Mouse (Mus musculus): ENCODE results near the gene Abhd16b. TPM values are rescaled to one million over a fixed set of nuclear protein-coding genes. Genes with fewer than 3 reads are reported as not detected.
A peak's percentile ranks its signal among the peaks of the same experiment; 100 is the strongest.

Gene Abhd16b
- polyA plus RNA-seq, 1 experiment from 2014 or later, result 0.27 TPM

- no peak overlapping the region for H3K4me3 ChIP-seq (ENCODE audit: low read depth, low read length)
- no peak overlapping the region for H3K9ac ChIP-seq (replicated peaks; ENCODE audit: low read depth, low read length)
- no peak for ATAC-seq (ENCODE audit: insufficient number of reproducible peaks, insufficient read depth, low FRiP score, low read depth)
- H3K9me3 ChIP-seq (ENCODE audit: control insufficient read depth, low read depth, low read length), result no peaks in the 10 kb centered on the region
- no peak overlapping the region for H3K4me2 ChIP-seq (replicated peaks; ENCODE audit: low read depth, low read length)
- no peaks in the 10 kb centered on the region for H3K27me3 ChIP-seq (ENCODE audit: control insufficient read depth, insufficient read depth, low read length)
- no peak overlapping the region for H3K27ac ChIP-seq (ENCODE audit: low read length)
- 88% methylated on average over 2 of the region's 2 CpGs for WGBS
- H3K36me3 ChIP-seq (ENCODE audit: control insufficient read depth, insufficient read depth, low read length), result no peaks in the 10 kb centered on the region; the same call in 1 of the 2 replicates
- H3K4me1 ChIP-seq (ENCODE audit: control insufficient read depth, insufficient read depth, low read length), result peaks cover 5% of the 10 kb centered on the region; the same call in 1 of the 2 replicates
Measured at GRCm38 (mm10) chr2:181536410-181536809, 43.4 kb downstream of the Abhd16b start.

GRCm38 (mm10) chr2:181537444-181538047 lies 44.5 kb downstream of the Abhd16b start:
- 69% methylated on average over 2 of the region's 2 CpGs for WGBS
- H3K4me2 ChIP-seq (replicated peaks; ENCODE audit: low read depth, low read length), result no peak overlapping the region
- no peaks in the 10 kb centered on the region for H3K9me3 ChIP-seq (ENCODE audit: control insufficient read depth, low read depth, low read length)
- H3K27ac ChIP-seq (ENCODE audit: low read length), result peak overlapping the region; percentile 11; the same call in 1 of the 2 replicates
- H3K36me3 ChIP-seq (ENCODE audit: control insufficient read depth, insufficient read depth, low read length), result peaks cover 4% of the 10 kb centered on the region; the same call in 1 of the 2 replicates
- H3K9ac ChIP-seq (replicated peaks; ENCODE audit: low read depth, low read length), result no peak overlapping the region
- peaks cover 5% of the 10 kb centered on the region; the same call in 1 of the 2 replicates for H3K4me1 ChIP-seq (ENCODE audit: control insufficient read depth, insufficient read depth, low read length)
- H3K4me3 ChIP-seq (ENCODE audit: low read depth, low read length), result no peak overlapping the region
- H3K27me3 ChIP-seq (ENCODE audit: control insufficient read depth, insufficient read depth, low read length), result no peaks in the 10 kb centered on the region
- ATAC-seq (ENCODE audit: insufficient number of reproducible peaks, insufficient read depth, low FRiP score, low read depth), result peak; percentile 42; the same call in 1 of the 2 replicates

- peaks cover 11% of the 10 kb centered on the region for H3K36me3 ChIP-seq (ENCODE audit: control insufficient read depth, insufficient read depth, low read length)
- no peaks in the 10 kb centered on the region for H3K27me3 ChIP-seq (ENCODE audit: control insufficient read depth, insufficient read depth, low read length)
- 88% methylated on average over 6 of the region's 6 CpGs for WGBS
- H3K4me3 ChIP-seq (ENCODE audit: low read depth, low read length), result no peak overlapping the region
- no peaks in the 10 kb centered on the region for H3K9me3 ChIP-seq (ENCODE audit: control insufficient read depth, low read depth, low read length)
- H3K4me2 ChIP-seq (replicated peaks; ENCODE audit: low read depth, low read length), result no peak overlapping the region
- H3K9ac ChIP-seq (replicated peaks; ENCODE audit: low read depth, low read length), result no peak overlapping the region
- no peak overlapping the region for H3K27ac ChIP-seq (ENCODE audit: low read length)
- H3K4me1 ChIP-seq (ENCODE audit: control insufficient read depth, insufficient read depth, low read length), result peaks cover 5% of the 10 kb centered on the region; the same call in 1 of the 2 replicates
- ATAC-seq (ENCODE audit: insufficient number of reproducible peaks, insufficient read depth, low FRiP score, low read depth), result no peak
Measured at GRCm38 (mm10) chr2:181541761-181542380, 48.9 kb downstream of the Abhd16b start.

Other genes starting within 250 kb of the Abhd16b start
- gene Gmeb2, start 205.2 kb upstream of the Abhd16b start, polyA plus RNA-seq (2014; fragmentation: Nextera tagmentation; extraction: Ambion mirVana), result 14.6 and 15.4 TPM in 2 replicates
- 51.9 and 54.8 TPM in 2 replicates for gene Stmn3, start 178.7 kb upstream of the Abhd16b start, polyA plus RNA-seq (2014; fragmentation: Nextera tagmentation; extraction: Ambion mirVana)
- 48.3 and 57.3 TPM in 2 replicates for gene Rtel1, start 173.5 kb upstream of the Abhd16b start, polyA plus RNA-seq (2014; fragmentation: Nextera tagmentation; extraction: Ambion mirVana)
- 32.1 and 37.3 TPM in 2 replicates for gene Zgpat, start 128.3 kb upstream of the Abhd16b start, polyA plus RNA-seq (2014; fragmentation: Nextera tagmentation; extraction: Ambion mirVana)
- 44.2 and 51.4 TPM in 2 replicates for gene Arfrp1, start 127.8 kb upstream of the Abhd16b start, polyA plus RNA-seq (2014; fragmentation: Nextera tagmentation; extraction: Ambion mirVana)
- 18.3 and 20.8 TPM in 2 replicates for gene Lime1, start 113.1 kb upstream of the Abhd16b start, polyA plus RNA-seq (2014; fragmentation: Nextera tagmentation; extraction: Ambion mirVana)
- gene Zbtb46, start 33.8 kb upstream of the Abhd16b start, polyA plus RNA-seq (2014; fragmentation: Nextera tagmentation; extraction: Ambion mirVana), result 9.1 and 9.5 TPM in 2 replicates
- 175 and 178 TPM in 2 replicates for gene Tpd52l2, start 3.9 kb downstream of the Abhd16b start, polyA plus RNA-seq (2014; fragmentation: Nextera tagmentation; extraction: Ambion mirVana)
- 78.8 and 83.1 TPM in 2 replicates for gene Dnajc5, start 27.3 kb downstream of the Abhd16b start, polyA plus RNA-seq (2014; fragmentation: Nextera tagmentation; extraction: Ambion mirVana)
- 56.3 and 56.8 TPM in 2 replicates for gene Uckl1, start 91.7 kb downstream of the Abhd16b start, polyA plus RNA-seq (2014; fragmentation: Nextera tagmentation; extraction: Ambion mirVana)
- 57.9 and 60.2 TPM in 2 replicates for gene Prpf6, start 98.7 kb downstream of the Abhd16b start, polyA plus RNA-seq (2014; fragmentation: Nextera tagmentation; extraction: Ambion mirVana)
- gene Zfp512b, start 99.6 kb downstream of the Abhd16b start, polyA plus RNA-seq (2014; fragmentation: Nextera tagmentation; extraction: Ambion mirVana), result 50.6 and 51.6 TPM in 2 replicates
- gene Samd10, start 106.0 kb downstream of the Abhd16b start, polyA plus RNA-seq (2014; fragmentation: Nextera tagmentation; extraction: Ambion mirVana), result 33.1 and 35.0 TPM in 2 replicates
- not detected in 2 replicates for gene Gm29797, start 163.8 kb downstream of the Abhd16b start, polyA plus RNA-seq (2014; fragmentation: Nextera tagmentation; extraction: Ambion mirVana)
- 25.9 and 28.4 TPM in 2 replicates for gene Sox18, start 178.4 kb downstream of the Abhd16b start, polyA plus RNA-seq (2014; fragmentation: Nextera tagmentation; extraction: Ambion mirVana)
- gene Tcea2, start 187.1 kb downstream of the Abhd16b start, polyA plus RNA-seq (2014; fragmentation: Nextera tagmentation; extraction: Ambion mirVana), result 35.3 and 36.7 TPM in 2 replicates
- gene Rgs19, start 200.8 kb downstream of the Abhd16b start, polyA plus RNA-seq (2014; fragmentation: Nextera tagmentation; extraction: Ambion mirVana), result 78.8 and 88.8 TPM in 2 replicates
- gene Lkaaear1, start 205.2 kb downstream of the Abhd16b start, polyA plus RNA-seq (2014; fragmentation: Nextera tagmentation; extraction: Ambion mirVana), result not detected in 2 replicates
- gene Oprl1, start 221.8 kb downstream of the Abhd16b start, polyA plus RNA-seq (2014; fragmentation: Nextera tagmentation; extraction: Ambion mirVana), result 3.0 and 3.2 TPM in 2 replicates